Mouse (Mus musculus): ENCODE measurements around the gene Rc3h1.

- TF ChIP-seq CTCF (conservative IDR thresholded peaks at IDR 0.05; ENCODE audit: insufficient read depth, insufficient read length, low read depth, low read length) (no peak), POLR2A (IDR thresholded peaks at IDR 0.05; ENCODE audit: low read depth, low read length) (no peak)
Observed at GRCm38 (mm10) chr1:161016378-161016777, 110.2 kb downstream of the Rc3h1 start.

Measured in kidney, adult 2 months (tissue).